Mouse (Mus musculus): ENCODE measurements around the gene Mydgf. TPM values are rescaled to one million over a fixed set of nuclear protein-coding genes. Genes with fewer than 3 reads are reported as not detected.

The Mydgf gene
- polyA plus RNA-seq, 1 experiment from 2014 or later, result 69.9 TPM

DNA sequence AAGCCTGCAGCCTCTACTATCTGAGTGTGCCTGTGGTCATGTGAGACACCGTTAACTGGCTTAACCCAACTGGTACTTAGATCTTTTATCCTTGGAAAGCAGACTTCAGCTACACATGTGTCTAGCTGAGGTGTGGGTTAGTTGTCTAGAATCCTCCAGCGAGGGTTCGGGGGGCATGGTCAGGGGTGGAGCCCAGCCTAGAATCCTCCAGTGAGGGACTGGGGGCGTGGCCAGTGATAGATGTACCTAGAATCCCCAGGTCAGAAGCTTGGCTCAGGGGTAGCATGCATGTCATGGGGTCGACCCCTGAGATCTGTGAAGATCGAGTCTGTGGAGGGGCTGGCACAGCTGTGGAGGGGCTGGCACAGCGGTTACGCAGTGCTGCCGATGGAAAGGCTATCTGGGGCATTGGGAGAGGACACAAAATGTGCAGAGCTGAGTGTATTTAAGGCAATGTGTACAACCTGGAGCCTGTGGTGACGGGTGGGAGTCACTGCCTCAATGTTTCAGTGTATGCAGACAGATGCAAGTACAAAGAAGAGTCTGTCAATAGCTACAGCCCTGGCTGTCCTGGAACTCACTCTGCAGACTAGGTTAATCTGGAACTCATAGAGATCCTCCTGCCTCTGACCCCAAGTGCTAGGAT lies 10.2 kb downstream of the Mydgf start:
- Histone ChIP-seq H3K36me3 (ENCODE audit: control insufficient read depth, insufficient read depth) (peaks cover 20% of the 10 kb centered on the region), H3K4me3 (ENCODE audit: low read length) (no peak overlapping the region), H3K27ac (ENCODE audit: low read length) (no peak overlapping the region), H3K9me3 (replicated peaks; ENCODE audit: control insufficient read depth, low read length) (no peaks in the 10 kb centered on the region), H3K4me2 (ENCODE audit: low read depth, low read length) (no peak overlapping the region), H3K4me1 (ENCODE audit: control insufficient read depth, insufficient read depth, low read length) (no peaks in the 10 kb centered on the region), H3K9ac (ENCODE audit: low read length) (no peak overlapping the region), H3K27me3 (ENCODE audit: control insufficient read depth, insufficient read depth, low read length) (no peaks in the 10 kb centered on the region)
- WGBS, result 53% methylated on average over 10 of the region's 10 CpGs
- ATAC-seq (replicated peaks; ENCODE audit: extremely low read depth, insufficient read depth, low FRiP score), result no peak

DNA sequence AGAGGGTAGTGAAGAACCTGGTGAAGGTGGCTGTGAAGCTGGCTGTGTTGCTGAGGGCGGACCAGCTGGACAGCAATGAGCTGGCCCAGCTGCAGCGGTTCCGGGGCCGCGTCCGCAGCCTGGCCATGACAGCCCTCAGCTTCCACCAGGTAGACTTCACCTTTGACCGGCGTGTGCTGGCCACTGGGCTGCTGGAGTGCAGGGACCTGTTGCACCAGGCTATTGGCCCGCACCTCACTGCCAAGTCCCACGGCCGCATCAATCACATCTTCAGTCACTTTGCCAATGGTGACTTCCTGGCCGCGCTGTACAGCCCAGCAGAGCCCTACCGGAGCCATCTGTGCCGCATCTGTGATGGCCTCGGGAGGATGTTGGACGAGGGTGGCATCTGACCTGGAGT lies 11.8 kb downstream of the Mydgf start:
- Histone ChIP-seq H3K9ac (ENCODE audit: low read length) (no peak overlapping the region), H3K27ac (ENCODE audit: low read length) (no peak overlapping the region), H3K27me3 (ENCODE audit: control insufficient read depth, insufficient read depth, low read length) (no peaks in the 10 kb centered on the region), H3K4me3 (ENCODE audit: low read length) (no peak overlapping the region), H3K4me1 (ENCODE audit: control insufficient read depth, insufficient read depth, low read length) (no peaks in the 10 kb centered on the region), H3K4me2 (ENCODE audit: low read depth, low read length) (no peak overlapping the region), H3K36me3 (ENCODE audit: control insufficient read depth, insufficient read depth) (peaks cover 10% of the 10 kb centered on the region), H3K9me3 (replicated peaks; ENCODE audit: control insufficient read depth, low read length) (no peaks in the 10 kb centered on the region)
- ATAC-seq (replicated peaks; ENCODE audit: extremely low read depth, insufficient read depth, low FRiP score), result no peak
- WGBS, result 90% methylated on average over 17 of the region's 17 CpGs

DNA sequence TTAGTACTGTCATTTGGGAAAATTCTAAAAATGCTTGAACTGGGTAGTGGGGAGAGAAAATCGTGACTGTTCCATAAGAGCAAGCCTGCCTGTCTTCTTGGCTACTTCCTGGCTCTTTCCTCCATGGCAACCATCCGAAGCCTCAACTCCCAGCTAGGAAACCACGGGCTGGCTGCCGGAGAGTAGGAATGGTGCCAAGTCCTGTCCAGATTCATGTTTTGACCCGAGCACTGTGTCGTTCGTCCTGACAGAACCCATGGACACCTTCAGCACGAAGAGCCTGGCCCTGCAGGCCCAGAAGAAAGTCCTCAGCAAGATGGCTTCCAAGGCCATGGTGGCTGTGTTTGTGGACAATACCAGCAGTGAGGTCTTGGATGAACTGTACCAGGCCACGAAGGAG lies 12.3 kb downstream of the Mydgf start:
- WGBS, result 63% methylated on average over 9 of the region's 9 CpGs
- Histone ChIP-seq H3K27me3 (ENCODE audit: control insufficient read depth, insufficient read depth, low read length) (no peaks in the 10 kb centered on the region), H3K9me3 (replicated peaks; ENCODE audit: control insufficient read depth, low read length) (no peaks in the 10 kb centered on the region), H3K4me1 (ENCODE audit: control insufficient read depth, insufficient read depth, low read length) (no peaks in the 10 kb centered on the region), H3K27ac (ENCODE audit: low read length) (no peak overlapping the region), H3K36me3 (ENCODE audit: control insufficient read depth, insufficient read depth) (peaks cover 5% of the 10 kb centered on the region), H3K4me3 (ENCODE audit: low read length) (no peak overlapping the region), H3K9ac (ENCODE audit: low read length) (no peak overlapping the region), H3K4me2 (ENCODE audit: low read depth, low read length) (no peak overlapping the region)
- ATAC-seq (replicated peaks; ENCODE audit: extremely low read depth, insufficient read depth, low FRiP score), result no peak

DNA sequence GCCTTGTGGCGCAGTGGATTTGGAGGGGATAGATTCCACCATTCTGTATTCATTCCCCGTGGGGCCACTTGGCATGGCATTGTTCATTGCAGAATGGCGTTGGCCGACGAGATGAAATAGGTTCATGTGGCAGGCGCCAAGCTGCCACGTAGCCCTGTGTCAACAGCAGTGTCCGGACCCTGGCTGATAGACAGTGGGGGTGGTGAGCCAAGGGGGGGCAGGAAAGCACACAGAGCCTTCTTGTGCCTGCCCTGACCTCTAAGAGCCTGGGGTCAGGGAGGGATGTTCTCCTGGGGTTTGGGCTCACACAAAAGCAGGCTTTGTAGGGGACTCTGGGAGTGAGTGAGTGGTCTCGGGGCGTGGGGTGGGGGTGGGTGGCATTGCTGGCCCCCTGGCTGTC lies 13.1 kb downstream of the Mydgf start:
- H3K27ac ChIP-seq (ENCODE audit: low read length), result peak overlapping the region; percentile 58; the same call in 1 of the 2 replicates
- no peak overlapping the region for H3K4me2 ChIP-seq (ENCODE audit: low read depth, low read length)
- H3K36me3 ChIP-seq (ENCODE audit: control insufficient read depth, insufficient read depth), result peaks cover 2% of the 10 kb centered on the region; the same call in 1 of the 2 replicates
- H3K9ac ChIP-seq (ENCODE audit: low read length), result no peak overlapping the region
- no peaks in the 10 kb centered on the region for H3K4me1 ChIP-seq (ENCODE audit: control insufficient read depth, insufficient read depth, low read length)
- 65% methylated on average over 10 of the region's 10 CpGs for WGBS
- no peak for ATAC-seq (replicated peaks; ENCODE audit: extremely low read depth, insufficient read depth, low FRiP score)
- H3K27me3 ChIP-seq (ENCODE audit: control insufficient read depth, insufficient read depth, low read length), result no peaks in the 10 kb centered on the region
- no peak overlapping the region for H3K4me3 ChIP-seq (ENCODE audit: low read length)
- H3K9me3 ChIP-seq (replicated peaks; ENCODE audit: control insufficient read depth, low read length), result no peaks in the 10 kb centered on the region

DNA sequence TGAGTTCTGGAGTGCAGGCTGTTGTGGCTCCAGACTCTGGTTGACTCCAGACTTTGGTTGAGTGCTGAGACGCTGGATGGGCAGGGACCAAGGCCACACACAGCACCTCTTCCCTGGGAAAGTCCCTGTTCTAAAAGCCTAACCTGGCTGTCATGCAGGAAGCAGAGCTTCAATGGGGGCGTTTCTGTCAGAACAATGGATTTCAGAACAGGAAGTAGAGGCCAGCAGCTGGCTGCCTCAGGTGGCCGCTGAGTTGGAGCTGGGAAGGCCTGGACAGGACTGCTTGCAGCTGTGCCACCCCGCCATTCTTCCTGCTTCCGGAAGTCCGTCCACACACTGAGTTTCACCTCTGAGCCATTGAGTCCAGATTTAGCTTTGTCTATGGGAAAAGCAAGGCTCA lies 13.9 kb downstream of the Mydgf start:
- WGBS, result 55% methylated on average over 6 of the region's 6 CpGs
- no peaks in the 10 kb centered on the region for H3K9me3 ChIP-seq (replicated peaks; ENCODE audit: control insufficient read depth, low read length)
- H3K4me1 ChIP-seq (ENCODE audit: control insufficient read depth, insufficient read depth, low read length), result no peaks in the 10 kb centered on the region
- H3K9ac ChIP-seq (ENCODE audit: low read length), result no peak overlapping the region
- no peak overlapping the region for H3K4me3 ChIP-seq (ENCODE audit: low read length)
- no peaks in the 10 kb centered on the region for H3K36me3 ChIP-seq (ENCODE audit: control insufficient read depth, insufficient read depth)
- peak overlapping the region; percentile 58; the same call in 1 of the 2 replicates for H3K27ac ChIP-seq (ENCODE audit: low read length)
- no peak overlapping the region for H3K4me2 ChIP-seq (ENCODE audit: low read depth, low read length)
- peak; percentile 56 for ATAC-seq (replicated peaks; ENCODE audit: extremely low read depth, insufficient read depth, low FRiP score)
- no peaks in the 10 kb centered on the region for H3K27me3 ChIP-seq (ENCODE audit: control insufficient read depth, insufficient read depth, low read length)

DNA sequence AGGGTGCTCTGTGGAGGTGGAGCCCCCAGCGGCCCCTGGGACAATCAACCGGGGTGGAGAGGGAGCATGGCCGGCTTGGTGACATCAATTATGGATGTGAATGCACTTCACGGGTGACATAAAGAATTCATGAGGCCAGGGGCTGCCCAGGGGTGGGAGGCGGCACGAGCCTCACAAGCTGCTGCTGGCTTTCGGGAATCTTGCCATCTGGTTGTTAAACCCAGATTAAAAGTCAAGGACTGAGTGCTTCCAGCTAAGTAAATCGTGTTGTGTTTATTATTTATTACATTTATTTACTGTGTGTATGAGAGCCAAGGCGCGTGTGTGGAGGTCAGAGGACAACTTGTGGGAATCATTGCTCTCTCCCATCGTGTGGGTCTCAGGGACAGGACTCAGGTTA lies 18.0 kb downstream of the Mydgf start:
- 71% methylated on average over 11 of the region's 11 CpGs for WGBS
- no peak overlapping the region for H3K27ac ChIP-seq (ENCODE audit: low read length)
- no peak overlapping the region for H3K9ac ChIP-seq (ENCODE audit: low read length)
- H3K9me3 ChIP-seq (replicated peaks; ENCODE audit: control insufficient read depth, low read length), result no peaks in the 10 kb centered on the region
- H3K36me3 ChIP-seq (ENCODE audit: control insufficient read depth, insufficient read depth), result no peaks in the 10 kb centered on the region
- no peak overlapping the region for H3K4me3 ChIP-seq (ENCODE audit: low read length)
- no peak for ATAC-seq (replicated peaks; ENCODE audit: extremely low read depth, insufficient read depth, low FRiP score)
- peaks cover 17% of the 10 kb centered on the region for H3K4me1 ChIP-seq (ENCODE audit: control insufficient read depth, insufficient read depth, low read length)
- no peaks in the 10 kb centered on the region for H3K27me3 ChIP-seq (ENCODE audit: control insufficient read depth, insufficient read depth, low read length)
- H3K4me2 ChIP-seq (ENCODE audit: low read depth, low read length), result no peak overlapping the region

DNA sequence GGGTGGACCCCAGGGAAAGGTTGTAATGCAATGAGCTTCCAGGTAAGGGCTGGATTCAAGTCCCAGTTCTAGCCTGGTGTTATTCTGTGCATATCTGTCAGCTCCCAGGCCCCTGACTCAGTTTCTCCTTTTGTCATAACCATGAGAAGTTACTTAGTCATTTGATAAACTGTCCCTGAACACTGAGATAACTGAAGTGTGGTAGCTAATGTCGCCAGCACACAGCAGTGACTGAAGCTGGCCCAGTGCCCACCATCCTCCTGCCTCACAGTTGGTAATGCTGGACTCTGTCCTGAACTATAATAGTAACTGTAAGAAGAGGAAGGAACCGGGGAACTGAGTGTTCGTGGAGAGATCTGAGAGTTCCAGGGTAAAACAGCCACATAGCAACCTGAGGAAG lies 19.2 kb downstream of the Mydgf start:
- ATAC-seq (replicated peaks; ENCODE audit: extremely low read depth, insufficient read depth, low FRiP score), result no peak
- Histone ChIP-seq H3K4me1 (ENCODE audit: control insufficient read depth, insufficient read depth, low read length) (peaks cover 17% of the 10 kb centered on the region), H3K36me3 (ENCODE audit: control insufficient read depth, insufficient read depth) (no peaks in the 10 kb centered on the region), H3K4me3 (ENCODE audit: low read length) (no peak overlapping the region), H3K27me3 (ENCODE audit: control insufficient read depth, insufficient read depth, low read length) (no peaks in the 10 kb centered on the region), H3K4me2 (ENCODE audit: low read depth, low read length) (no peak overlapping the region; the same call in 1 of the 2 replicates), H3K27ac (ENCODE audit: low read length) (no peak overlapping the region), H3K9ac (ENCODE audit: low read length) (no peak overlapping the region), H3K9me3 (replicated peaks; ENCODE audit: control insufficient read depth, low read length) (no peaks in the 10 kb centered on the region)
- 49% methylated on average over 3 of the region's 3 CpGs for WGBS

DNA sequence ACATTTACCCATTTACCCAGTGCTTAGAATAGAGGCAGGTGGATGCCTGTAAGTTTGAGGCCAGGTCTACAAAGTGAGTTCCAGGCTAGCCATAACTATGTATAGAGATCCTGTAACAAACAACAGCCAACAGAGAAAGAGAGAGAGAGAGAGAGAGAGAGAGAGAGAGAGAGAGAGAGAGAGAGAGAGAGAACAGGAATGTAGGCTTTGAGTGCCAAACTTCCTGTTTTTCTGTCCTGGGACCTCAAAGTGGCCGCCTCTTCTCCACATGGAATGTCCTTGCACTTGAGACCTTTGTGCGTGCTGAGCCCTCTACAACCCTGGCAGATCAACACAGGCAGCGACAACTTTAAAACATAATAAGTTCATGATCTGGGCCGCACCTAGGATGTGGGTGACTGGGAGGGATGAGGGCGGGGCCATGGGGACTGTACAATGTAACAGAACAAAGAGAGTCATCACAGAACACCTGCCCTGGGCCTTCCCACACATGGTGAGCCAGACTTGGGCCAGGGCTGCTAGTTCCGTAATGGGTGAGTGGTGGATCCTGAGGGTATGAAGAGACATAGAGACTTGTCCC lies 20.1 kb downstream of the Mydgf start:
- Histone ChIP-seq H3K4me1 (ENCODE audit: control insufficient read depth, insufficient read depth, low read length) (peaks cover 17% of the 10 kb centered on the region), H3K9ac (ENCODE audit: low read length) (peak overlapping the region; percentile 64), H3K4me3 (ENCODE audit: low read length) (peak overlapping the region; percentile 54), H3K36me3 (ENCODE audit: control insufficient read depth, insufficient read depth) (no peaks in the 10 kb centered on the region), H3K4me2 (ENCODE audit: low read depth, low read length) (peak overlapping the region; percentile 87), H3K27ac (ENCODE audit: low read length) (peak overlapping the region; percentile 55; the same call in 1 of the 2 replicates), H3K9me3 (replicated peaks; ENCODE audit: control insufficient read depth, low read length) (no peaks in the 10 kb centered on the region), H3K27me3 (ENCODE audit: control insufficient read depth, insufficient read depth, low read length) (peaks cover 3% of the 10 kb centered on the region)
- 55% methylated on average over 6 of the region's 6 CpGs for WGBS
- ATAC-seq (replicated peaks; ENCODE audit: extremely low read depth, insufficient read depth, low FRiP score), result no peak

DNA sequence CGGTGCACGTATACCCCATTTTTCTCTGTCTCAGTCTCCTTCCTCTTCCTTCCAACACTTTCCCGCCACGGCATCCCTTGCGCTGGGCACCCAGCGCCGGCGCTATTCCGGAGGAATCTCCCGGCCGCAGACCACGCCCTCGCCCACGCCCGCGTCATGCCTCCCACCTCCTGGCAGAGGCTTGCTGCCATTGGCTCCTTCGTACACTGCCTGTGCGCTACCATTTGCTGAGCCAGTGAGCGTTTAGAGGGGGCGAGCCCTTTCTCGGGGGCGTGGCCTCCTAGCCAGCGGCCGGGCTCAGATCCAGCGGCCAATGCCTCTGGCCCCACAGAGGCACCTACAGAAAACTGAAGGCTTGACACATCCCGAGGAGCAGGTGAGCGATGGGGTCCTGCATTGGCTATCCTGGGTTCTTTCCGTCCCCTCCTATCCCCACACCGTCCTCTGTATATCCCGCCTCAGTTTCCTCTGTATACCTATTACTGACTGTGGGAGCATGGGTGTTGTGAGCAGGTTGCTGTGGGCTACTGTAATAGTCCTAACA lies 21.4 kb downstream of the Mydgf start, which contains the start of gene Tnfaip8l1:
Tnfaip8l1 (plus strand) TSS at position 247 of the 544 bp plus-strand sequence.
- Histone ChIP-seq H3K27me3 (ENCODE audit: control insufficient read depth, insufficient read depth, low read length) (peaks cover 14% of the 10 kb centered on the region), H3K27ac (ENCODE audit: low read length) (peak within 1 kb of the TSS; percentile 55; the same call in 1 of the 2 replicates)

More for the DNA sequence above, 21.4 kb downstream of the Mydgf start, which contains the start of gene Tnfaip8l1:
- under 1% methylated on average over 30 of the region's 30 CpGs for WGBS
- H3K9ac ChIP-seq (ENCODE audit: low read length), result peak within 1 kb of the TSS; percentile 69
- H3K4me3 ChIP-seq (ENCODE audit: low read length), result peak within 1 kb of the TSS; percentile 54
- no peaks in the 10 kb centered on the region for H3K36me3 ChIP-seq (ENCODE audit: control insufficient read depth, insufficient read depth)
- H3K4me1 ChIP-seq (ENCODE audit: control insufficient read depth, insufficient read depth, low read length), result peaks cover 17% of the 10 kb centered on the region
- ATAC-seq (replicated peaks; ENCODE audit: extremely low read depth, insufficient read depth, low FRiP score), result peak; percentile 97
- H3K9me3 ChIP-seq (replicated peaks; ENCODE audit: control insufficient read depth, low read length), result no peaks in the 10 kb centered on the region
- H3K4me2 ChIP-seq (ENCODE audit: low read depth, low read length), result peak within 1 kb of the TSS; percentile 87
